Mouse (Mus musculus) skeletal muscle tissue, adult 2 months (tissue): Measurements from ENCODE around the gene Pkp4.

Source experiments
- DNase-seq: peaks from one replicate; pipeline ENCODE4 v3.0.0-alpha.2; 2012; ENCODE audit warnings: low read depth, low spot score

The Pkp4 gene

DNA sequence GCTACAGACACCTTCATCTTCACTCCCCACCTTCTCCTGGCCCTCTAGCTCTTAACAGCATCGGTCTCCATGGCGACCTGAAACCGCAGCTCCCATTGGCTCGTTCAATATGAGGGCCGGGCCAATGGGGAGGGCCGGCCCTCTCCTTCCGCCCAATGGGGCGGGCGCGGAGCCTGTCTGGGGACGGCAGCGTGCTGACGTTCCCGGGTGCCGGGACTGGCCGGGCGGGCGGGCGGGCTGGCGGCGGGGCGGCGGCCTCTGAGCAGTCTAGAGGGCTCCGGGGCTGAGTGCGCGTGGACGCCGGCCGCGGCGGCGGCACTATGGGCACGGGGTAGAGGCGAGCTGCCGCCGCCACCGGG lies at the start of gene Pkp4, which contains the start of gene Ccdc148:
Gene Pkp4 (plus strand): TSS at position 246 of the 359 bp plus-strand sequence.
Gene Ccdc148 (minus strand): TSS at position 79 of the 359 bp plus-strand sequence.
- DNase-seq: peak; percentile 92

DNA sequence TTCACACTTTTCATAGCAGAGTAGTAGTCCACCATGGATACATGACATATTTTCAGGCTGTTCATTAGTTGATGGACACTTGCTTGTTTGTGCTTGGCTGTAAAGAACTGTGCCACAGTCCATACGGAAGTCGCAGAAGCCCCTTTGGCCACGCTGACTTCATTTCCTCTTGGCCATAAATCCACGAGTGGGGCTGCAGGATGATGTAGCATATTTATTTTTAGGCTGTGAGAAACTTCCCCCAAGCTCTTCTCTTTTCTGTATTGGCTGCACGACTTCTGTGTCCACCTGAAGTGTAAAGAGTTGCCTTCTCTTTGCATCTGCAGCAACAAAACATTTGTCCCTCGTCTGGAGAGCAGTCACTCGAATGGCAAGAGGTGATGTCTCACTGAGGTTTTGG lies 31.6 kb upstream of the Pkp4 start:
- no peak for DNase-seq

GRCm38 (mm10) chr2:59129821-59130220 lies 30.8 kb upstream of the Pkp4 start:
- no peak for DNase-seq

- DNase-seq: no peak
Measured at GRCm38 (mm10) chr2:59131044-59131443, 29.6 kb upstream of the Pkp4 start.

DNA sequence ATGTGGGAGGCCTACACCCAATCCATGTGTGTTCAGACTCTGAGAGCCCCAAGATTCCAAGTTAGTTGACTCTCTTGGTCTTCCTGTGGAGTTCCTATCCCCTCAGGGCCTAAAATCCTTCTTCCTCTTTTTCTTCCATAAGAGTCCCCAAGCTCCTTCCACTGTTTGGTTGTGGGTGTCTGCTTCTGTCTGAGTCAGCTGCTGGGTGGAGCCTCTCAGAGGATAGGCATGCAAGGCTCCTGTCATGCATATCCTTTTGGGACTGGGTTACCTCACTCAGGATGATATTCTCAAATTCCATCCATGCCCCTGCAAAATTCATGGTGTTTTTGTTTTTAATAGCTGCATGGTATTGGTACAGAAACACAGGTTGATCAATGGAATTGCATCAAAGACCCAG lies 5.2 kb upstream of the Pkp4 start:
- DNase-seq: no peak

DNA sequence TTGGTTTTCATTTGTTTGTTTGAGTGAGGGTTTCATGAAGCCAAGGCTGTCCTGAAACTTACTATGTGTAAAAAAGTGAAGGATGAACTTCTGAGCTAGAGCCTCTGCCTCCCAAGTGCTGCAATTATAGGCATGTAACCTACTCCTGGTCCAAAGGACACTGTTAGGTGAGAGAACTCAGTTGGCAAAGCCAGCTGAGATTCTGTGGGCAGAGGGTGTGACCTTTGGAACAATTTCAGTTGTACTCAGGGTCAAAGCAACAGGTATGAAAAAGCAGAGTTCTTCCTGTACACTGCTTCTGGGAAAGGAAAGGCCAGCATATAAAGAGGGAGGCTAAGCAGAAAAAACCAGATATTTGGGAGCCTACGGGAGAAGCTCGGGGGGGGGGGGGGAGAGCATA lies 2.5 kb upstream of the Pkp4 start:
- DNase-seq: no peak

DNA sequence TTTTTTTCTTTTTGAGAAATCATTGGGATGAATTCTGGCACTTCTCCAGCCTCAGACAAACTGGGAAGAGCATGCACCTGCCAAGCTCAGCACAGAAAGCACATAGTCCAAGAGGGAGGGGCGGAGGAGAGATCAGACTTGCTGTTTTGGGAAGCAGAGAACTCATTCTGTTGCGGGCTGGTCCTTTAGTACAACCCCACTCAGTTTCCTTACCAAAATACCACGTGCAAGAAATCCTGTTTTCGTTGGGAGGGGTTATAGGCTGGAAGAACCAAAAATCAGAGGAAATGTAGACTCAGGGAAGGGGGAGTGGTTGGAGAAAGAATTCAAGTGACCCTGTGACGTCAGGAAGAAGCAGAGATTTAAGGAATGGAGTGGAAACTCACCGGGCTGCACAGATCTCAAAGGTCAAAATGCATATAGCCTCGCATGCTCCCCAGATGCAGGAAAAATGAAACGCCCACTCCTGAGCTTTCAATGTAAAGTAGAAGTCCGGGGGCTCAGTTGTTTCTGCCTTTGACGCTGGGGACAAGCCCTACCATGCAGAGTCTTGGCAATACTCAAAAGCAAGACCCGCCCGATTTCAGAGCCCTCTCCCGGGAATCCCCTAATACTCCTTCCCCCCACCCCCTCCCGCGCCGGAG lies 567 bp upstream of the Pkp4 start:
- peak; percentile 13 for DNase-seq

DNA sequence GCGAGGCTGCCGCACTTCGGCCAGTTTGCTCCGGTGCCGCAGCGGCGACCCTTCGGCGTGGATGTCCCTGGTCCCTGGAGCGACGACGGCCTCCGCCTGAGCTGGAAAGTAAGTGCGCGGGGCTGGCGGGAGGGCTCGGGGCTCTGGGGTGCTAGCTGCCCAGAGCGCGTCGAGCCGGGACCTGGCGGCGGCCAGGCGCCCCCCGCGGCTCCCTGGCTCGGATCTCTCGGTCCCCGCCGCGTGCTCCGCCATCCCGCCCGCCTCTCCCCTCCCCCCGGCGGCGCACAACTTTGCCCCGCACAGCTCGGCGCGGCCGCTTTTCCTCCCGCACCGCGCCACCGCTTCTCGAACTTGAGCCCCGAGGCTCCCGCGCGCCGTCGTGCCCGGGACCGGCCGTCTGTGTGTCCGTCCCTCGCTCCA lies 381 bp downstream of the Pkp4 start:
- no peak for DNase-seq

DNA sequence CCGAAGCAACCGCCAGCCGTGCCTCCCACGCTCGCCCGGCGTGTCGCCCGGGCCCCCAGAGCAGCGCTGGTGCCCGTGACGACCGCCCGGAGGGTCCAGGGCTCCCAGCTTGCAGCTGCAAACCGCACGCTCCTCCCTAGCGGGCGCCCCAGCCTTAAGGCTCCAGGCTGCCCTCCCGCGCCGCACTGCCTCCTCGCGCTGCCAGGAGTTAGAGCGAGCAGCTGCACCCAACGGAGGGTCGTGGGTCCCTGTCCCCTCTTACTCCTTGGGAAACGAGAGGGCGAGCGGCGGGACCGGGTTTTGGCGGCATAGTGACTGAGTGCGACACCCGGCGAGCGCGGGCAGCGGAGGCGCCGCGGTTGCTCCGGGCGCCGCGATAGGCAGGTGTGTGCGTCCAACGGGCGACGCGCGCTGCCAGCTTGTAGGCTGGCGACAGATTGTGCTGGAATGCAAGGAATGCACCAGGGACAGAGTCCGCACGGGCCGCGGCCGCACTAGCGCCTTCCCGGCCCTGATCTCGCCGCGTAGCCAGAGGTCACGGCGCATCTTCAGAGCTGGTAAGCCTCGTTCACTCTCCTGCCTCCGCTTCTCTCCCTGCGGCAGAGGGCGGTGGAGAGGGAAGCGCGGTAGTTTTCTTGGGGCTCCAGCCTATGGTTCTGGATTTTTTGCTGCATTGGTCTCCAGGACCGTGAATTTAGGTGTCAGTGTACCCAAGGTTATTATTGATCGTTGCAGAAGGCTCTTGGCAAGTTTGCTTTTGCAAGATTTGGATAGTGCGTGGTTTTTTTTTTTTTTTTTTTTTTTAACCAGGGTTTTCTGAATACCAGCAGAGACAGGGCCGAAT lies 1.0 kb downstream of the Pkp4 start:
- DNase-seq: peak; percentile 3

GRCm38 (mm10) chr2:59162285-59162600 lies 1.6 kb downstream of the Pkp4 start:
- DNase-seq: no peak

- no peak for DNase-seq
Measured at GRCm38 (mm10) chr2:59166976-59167375, 6.3 kb downstream of the Pkp4 start.

GRCm38 (mm10) chr2:59167830-59168229 lies 7.2 kb downstream of the Pkp4 start:
- no peak for DNase-seq

DNA sequence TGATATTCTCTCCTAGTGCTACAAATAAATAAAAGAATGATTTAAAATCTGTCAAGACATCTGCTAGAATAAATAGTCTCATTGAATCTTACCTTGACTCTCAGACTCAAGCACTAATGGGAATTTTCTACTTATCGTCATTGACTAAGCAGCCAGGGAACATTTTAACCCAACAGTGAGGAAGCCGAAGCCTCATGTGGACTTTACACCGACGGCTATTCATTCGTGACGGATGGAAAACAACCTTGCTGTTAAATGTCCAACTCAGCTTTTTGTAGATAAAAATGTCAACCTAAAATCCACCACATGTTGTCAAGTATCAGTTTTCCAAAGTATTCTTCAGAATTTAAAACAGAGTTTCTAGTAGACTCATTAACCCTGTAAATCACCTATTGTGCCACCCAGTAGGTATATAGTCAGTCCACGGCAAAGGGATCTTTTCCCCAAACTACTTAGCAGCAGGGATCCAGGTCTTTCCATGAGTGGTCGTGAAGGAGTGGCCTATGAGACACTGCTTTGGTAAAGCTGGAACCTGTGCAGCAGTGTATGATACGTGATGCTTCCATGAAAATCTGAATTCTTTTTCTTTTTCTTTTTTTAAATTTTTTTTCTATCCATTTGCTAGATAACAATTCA lies 9.0 kb downstream of the Pkp4 start:
- no peak for DNase-seq

GRCm38 (mm10) chr2:59170208-59170589 lies 9.5 kb downstream of the Pkp4 start:
- no peak for DNase-seq

DNA sequence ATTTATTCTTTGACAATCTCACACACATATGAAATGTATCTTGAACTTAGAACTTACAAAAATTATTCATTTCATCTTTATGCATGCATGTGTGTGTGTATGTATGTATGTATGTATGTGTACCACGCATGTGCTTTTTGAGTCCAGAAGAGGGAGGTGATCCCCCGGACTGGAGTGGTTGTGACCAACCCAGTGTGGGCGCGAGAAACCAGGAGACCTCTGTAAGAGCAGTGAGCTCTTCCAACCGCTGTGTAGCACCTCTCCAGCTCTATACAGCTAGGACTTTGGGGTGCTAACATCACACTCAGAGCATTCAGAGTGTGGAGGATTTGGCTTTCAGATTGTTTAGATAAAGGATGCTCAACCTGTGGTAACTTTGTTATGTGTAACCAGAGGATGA lies 9.9 kb downstream of the Pkp4 start:
- no peak for DNase-seq

- DNase-seq: no peak
Measured at GRCm38 (mm10) chr2:59171533-59171932, 10.9 kb downstream of the Pkp4 start.

- no peak for DNase-seq
Measured at GRCm38 (mm10) chr2:59175926-59176325, 15.3 kb downstream of the Pkp4 start.

GRCm38 (mm10) chr2:59178191-59178590 lies 17.5 kb downstream of the Pkp4 start:
- no peak for DNase-seq

- no peak for DNase-seq
Measured at GRCm38 (mm10) chr2:59178960-59179359, 18.3 kb downstream of the Pkp4 start.

- no peak for DNase-seq
Measured at GRCm38 (mm10) chr2:59179487-59179886, 18.8 kb downstream of the Pkp4 start.

- no peak for DNase-seq
Measured at GRCm38 (mm10) chr2:59181321-59182113, 20.9 kb downstream of the Pkp4 start.

DNA sequence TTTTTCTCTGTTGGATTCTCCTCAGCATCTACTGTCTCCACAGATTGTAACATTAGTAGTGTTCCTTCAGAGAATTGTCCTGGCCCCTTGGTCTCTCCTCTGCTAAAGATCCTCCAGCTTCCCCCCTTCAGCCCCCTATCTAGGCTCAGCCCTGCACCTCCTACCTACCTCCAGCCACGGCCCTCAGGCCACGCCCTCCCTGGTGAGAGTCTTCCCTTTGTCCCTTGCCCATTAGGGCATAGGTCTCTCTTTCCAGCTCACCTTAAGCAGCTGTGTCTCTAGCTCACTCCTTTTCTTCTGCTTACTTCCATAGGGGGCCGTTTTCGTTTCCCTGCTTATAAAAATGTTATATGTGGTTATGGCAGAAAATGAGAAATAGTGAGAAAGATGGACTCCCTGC lies 22.9 kb downstream of the Pkp4 start:
- DNase-seq: no peak
